Mouse (Mus musculus) left cerebral cortex, postnatal 10 days (tissue): Measurements from ENCODE around the gene Hist2h3c1. TPM values are rescaled to one million over a fixed set of nuclear protein-coding genes. Genes with fewer than 3 reads are reported as not detected.
A peak's percentile ranks its signal among the peaks of the same experiment; 100 is the strongest.
"Not testable (repeated sequence)": the region's sequence is repeated elsewhere in the genome, so short reads cannot be mapped to it uniquely, and the experiment has no call there.

Source experiments
- DNase-seq, 2 experiments: peaks; one replicate each; pipeline ENCODE4 v3.0.0; 2021 to 2022; ENCODE audit warnings: low spot score in 2 of 2, mixed read lengths in 1 of 2; ENCODE audit errors: extremely low spot score in 1 of 2
- intact Hi-C: fragments of 180-260 bp; cut with DNase I; formaldehyde crosslinking; loops from one replicate; pipeline ENCODE4 v1.15.1; 2025
- microRNA-seq: library from miRNA; unstranded; fragments of <30 nt; microRNA quantifications from one replicate; pipeline ENCODE4 v1.2.0, GENCODE M21; 2022
- total RNA-seq, 2 experiments: library from RNA; stranded (reverse); gene quantifications; 2 replicates each; pipeline ENCODE4 v1.2.3; 2021

Gene Hist2h3c1
- total RNA-seq, 2 experiments from 2014 or later, result not detected

- peak; percentile 93 to 95 for DNase-seq
- intact Hi-C loops, result no loop called here
These were observed 23.3 kb downstream of the Hist2h3c1 start, which contains the start of gene Hist2h2bb for GRCm38 (mm10) chr3:96269511-96270474. Gene Hist2h2bb (plus strand): TSS chr3:96269752.

GRCm38 (mm10) chr3:96273591-96274465 lies 27.3 kb downstream of the Hist2h3c1 start:
- intact Hi-C loops, result no loop called here
- no peak for DNase-seq

- intact Hi-C loops, result no loop called here
- DNase-seq, result peak in 1 of 2 experiments; percentile 60
These were observed 30.9 kb downstream of the Hist2h3c1 start for GRCm38 (mm10) chr3:96277428-96277799.

- DNase-seq, result peak; percentile 93 to 95
- intact Hi-C loops, result no loop called here
These were observed 31.5 kb downstream of the Hist2h3c1 start for GRCm38 (mm10) chr3:96277800-96278624.

GRCm38 (mm10) chr3:96280660-96281059 lies 34.2 kb downstream of the Hist2h3c1 start:
- intact Hi-C loops, result loop anchor here (5.0 kb wide), 2 partner anchors 162 to 222 kb away; no protein-coding TSS in a partner anchor
- DNase-seq, result no peak

- peak in 1 of 2 experiments; percentile 46 for DNase-seq
- intact Hi-C loops, result loop anchor here (5.0 kb wide), 2 partner anchors 158 to 218 kb away; no protein-coding TSS in a partner anchor
These were observed 38.0 kb downstream of the Hist2h3c1 start for GRCm38 (mm10) chr3:96284457-96284856.

GRCm38 (mm10) chr3:96287334-96287733 lies 40.8 kb downstream of the Hist2h3c1 start:
- intact Hi-C loops, DNase-seq: not testable (repeated sequence)

- DNase-seq, result no peak
- intact Hi-C loops, result no loop called here
These were observed 42.7 kb downstream of the Hist2h3c1 start for GRCm38 (mm10) chr3:96289201-96289600.

- DNase-seq, intact Hi-C loops: not testable (repeated sequence)
These were observed 44.2 kb downstream of the Hist2h3c1 start for GRCm38 (mm10) chr3:96290727-96291126.

- DNase-seq, result no peak
- intact Hi-C loops, result no loop called here
These were observed 46.2 kb downstream of the Hist2h3c1 start for GRCm38 (mm10) chr3:96292641-96293040.

GRCm38 (mm10) chr3:96293368-96293767 lies 46.9 kb downstream of the Hist2h3c1 start:
- intact Hi-C loops, result no loop called here

GRCm38 (mm10) chr3:96293787-96294186 lies 47.3 kb downstream of the Hist2h3c1 start, which contains the start of gene Fcgr1:
Gene Fcgr1 (minus strand): TSS chr3:96293969.
- intact Hi-C loops, result no loop called here
- DNase-seq, result no peak

More at GRCm38 (mm10) chr3:96293368-96293767, 46.9 kb downstream of the Hist2h3c1 start:
- DNase-seq, result no peak

Small RNA genes lying within 50 kb of the gene (microRNA-seq; reads per million reads assigned to microRNA genes)
- gene Gm44492 (not detected), gene Gm47311 (not detected), gene Gm47313 (not detected)

Other genes starting within 250 kb of the Hist2h3c1 start
- 10 to 100 TPM; 41.2 to 46.4 TPM for gene Vps45, start 188.2 kb upstream of the Hist2h3c1 start, total RNA-seq
- gene Otud7b, start 142.2 kb upstream of the Hist2h3c1 start, total RNA-seq, result 10 to 100 TPM; 13.4 to 17.6 TPM
- 1 to 10 TPM; 5.3 to 6.7 TPM for gene Mtmr11, start 84.7 kb upstream of the Hist2h3c1 start, total RNA-seq
- gene Sf3b4, start 74.4 kb upstream of the Hist2h3c1 start, total RNA-seq, result 10 to 100 TPM; 45.5 to 47.2 TPM
- gene Sv2a, start 65.5 kb upstream of the Hist2h3c1 start, total RNA-seq, result 100 to 1,000 TPM; 404 to 435 TPM
- 10 to 100 TPM; 19.3 to 22.2 TPM for gene Bola1, start 27.0 kb upstream of the Hist2h3c1 start, total RNA-seq
- 10 to 100 TPM; 13.8 to 16.7 TPM for gene Hist2h2ab, start 26.8 kb upstream of the Hist2h3c1 start, total RNA-seq
- gene Hist2h2ac, start 25.8 kb upstream of the Hist2h3c1 start, total RNA-seq, result 10 to 100 TPM; 34.2 to 37.9 TPM
- gene Hist2h2be, start 25.6 kb upstream of the Hist2h3c1 start, total RNA-seq, result 1 to 10 TPM; 2.9 to 3.0 TPM
- gene Hist2h3c2, start 7.6 kb upstream of the Hist2h3c1 start, total RNA-seq, result 10 to 100 TPM; 10.2 to 10.9 TPM
- 100 to 1,000 TPM; 281 to 297 TPM for gene Hist2h2aa2, start 6.4 kb upstream of the Hist2h3c1 start, total RNA-seq
- gene Hist2h2aa1, start 1.2 kb upstream of the Hist2h3c1 start, total RNA-seq, result 1 to 10 TPM; 2.8 to 6.5 TPM
- 10 to 100 TPM; 34.4 to 37.7 TPM for gene Hist2h4, start 16.6 kb downstream of the Hist2h3c1 start, total RNA-seq
- 100 to 1,000 TPM; 116 to 121 TPM for gene Hist2h3b, start 22.0 kb downstream of the Hist2h3c1 start, total RNA-seq
- gene Hist2h2bb, start 23.1 kb downstream of the Hist2h3c1 start, total RNA-seq, result 100 to 1,000 TPM; 161 to 194 TPM
- gene Fcgr1, start 47.3 kb downstream of the Hist2h3c1 start, total RNA-seq, result 1 to 10 TPM; 1.9 to 3.4 TPM
- not detected for gene BC107364, start 205.6 kb downstream of the Hist2h3c1 start, total RNA-seq